Mouse (Mus musculus): Measurements from ENCODE around the gene Hist1h2af. TPM values are rescaled to one million over a fixed set of nuclear protein-coding genes. Genes with fewer than 3 reads are reported as not detected.
"Not testable (repeated sequence)": the region's sequence is repeated elsewhere in the genome, so short reads cannot be mapped to it uniquely, and the experiment has no call there.

Hist1h2af gene
- polyA plus RNA-seq, 1 experiment from 2014 or later = 5.1 TPM

DNA sequence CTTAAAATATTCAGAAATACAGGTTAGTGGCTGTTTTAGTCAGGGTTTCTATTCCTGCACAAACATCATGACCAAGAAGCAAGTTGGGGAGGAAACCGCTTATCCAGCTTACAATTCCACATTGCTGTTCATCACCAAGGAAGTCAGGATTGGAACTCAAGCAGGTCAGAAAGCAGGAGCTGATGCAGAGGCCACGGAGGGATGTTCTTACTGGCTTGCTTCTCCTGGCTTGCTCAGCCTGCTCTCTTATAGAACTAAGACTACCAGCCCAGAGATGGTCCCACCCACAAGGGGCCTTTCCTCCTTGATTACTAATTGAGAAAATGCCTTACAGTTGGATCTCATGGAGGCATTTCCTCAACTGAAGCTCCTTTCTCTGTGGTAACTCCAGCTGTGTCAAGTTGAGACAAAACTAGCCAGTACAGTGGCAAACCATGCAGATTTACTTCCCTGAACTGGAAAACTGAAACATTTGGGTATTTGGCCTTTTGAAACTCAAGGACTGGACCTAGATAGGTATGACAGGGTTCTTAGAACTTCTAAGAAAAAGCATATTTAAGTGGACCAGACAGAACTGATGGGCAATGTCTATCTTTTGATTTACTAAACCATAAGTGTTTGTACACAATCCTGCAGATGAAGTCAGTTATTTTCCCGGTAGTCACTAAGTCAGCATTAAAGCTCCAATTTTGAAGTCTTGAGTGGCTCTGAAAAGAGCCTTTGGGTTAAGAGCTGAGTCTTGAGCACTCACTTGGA is 8.7 kb downstream of the Hist1h2af start:
- not testable (repeated sequence) for DNase-seq (ENCODE audit: low spot score); ATAC-seq (ENCODE audit: insufficient number of reproducible peaks, low FRiP score, low TSS enrichment, low read depth)
- 6% methylated on average over 3 of the region's 3 CpGs for WGBS

GRCm38 (mm10) chr13:23542999-23543607 is 9.4 kb downstream of the Hist1h2af start, which contains the start of gene Hist1h2bh:
Gene Hist1h2bh, minus strand, starts transcription at chr13:23543392.
- not testable (repeated sequence) for H3K27me3 ChIP-seq (ENCODE audit: control insufficient read depth, insufficient read depth, low read length); H3K4me1 ChIP-seq (ENCODE audit: control insufficient read depth, insufficient read depth, low read length); H3K9me3 ChIP-seq (ENCODE audit: control insufficient read depth, low read length); H3K36me3 ChIP-seq (ENCODE audit: control insufficient read depth, insufficient read depth, low read length)
- H3K4me2 ChIP-seq (ENCODE audit: low read depth, severe bottlenecking) = peak within 1 kb of the TSS; percentile 77
- peak; percentile 78 for DNase-seq (ENCODE audit: low spot score)
- H3K9ac ChIP-seq (ENCODE audit: low read length) = peak within 1 kb of the TSS; percentile 69
- peak; percentile 95 for ATAC-seq (ENCODE audit: insufficient number of reproducible peaks, low FRiP score, low TSS enrichment, low read depth)
- peak within 1 kb of the TSS; percentile 41 for H3K4me3 ChIP-seq (ENCODE audit: low read depth, low read length)
- peak within 1 kb of the TSS; percentile 95 for H3K27ac ChIP-seq (replicated peaks; ENCODE audit: low read depth, low read length)
- WGBS = 0% methylated on average over 36 of the region's 42 CpGs

More for the DNA sequence above, 8.7 kb downstream of the Hist1h2af start:
- H3K4me1 ChIP-seq (ENCODE audit: control insufficient read depth, insufficient read depth, low read length); H3K9me3 ChIP-seq (ENCODE audit: control insufficient read depth, low read length); H3K27me3 ChIP-seq (ENCODE audit: control insufficient read depth, insufficient read depth, low read length); H3K36me3 ChIP-seq (ENCODE audit: control insufficient read depth, insufficient read depth, low read length): not testable (repeated sequence)
- peak overlapping the region; percentile 41 for H3K4me3 ChIP-seq (ENCODE audit: low read depth, low read length)
- H3K4me2 ChIP-seq (ENCODE audit: low read depth, severe bottlenecking) = peak overlapping the region; percentile 77
- H3K27ac ChIP-seq (replicated peaks; ENCODE audit: low read depth, low read length) = peak overlapping the region; percentile 91
- H3K9ac ChIP-seq (ENCODE audit: low read length) = peak overlapping the region; percentile 69

GRCm38 (mm10) chr13:23543965-23544786 is 10.5 kb downstream of the Hist1h2af start, which contains the start of gene Hist1h3f:
Gene Hist1h3f, plus strand, starts transcription at chr13:23544052.
- Histone ChIP-seq H3K9ac (ENCODE audit: low read length) (peak within 1 kb of the TSS; percentile 69), H3K9me3 (ENCODE audit: control insufficient read depth, low read length) (no peaks in the 10 kb centered on the region), H3K27ac (replicated peaks; ENCODE audit: low read depth, low read length) (peak within 1 kb of the TSS; percentile 95), H3K4me3 (ENCODE audit: low read depth, low read length) (peak within 1 kb of the TSS; percentile 41), H3K36me3 (ENCODE audit: control insufficient read depth, insufficient read depth, low read length) (no peaks in the 10 kb centered on the region), H3K4me2 (ENCODE audit: low read depth, severe bottlenecking) (peak within 1 kb of the TSS; percentile 77), H3K27me3 (ENCODE audit: control insufficient read depth, insufficient read depth, low read length) (no peaks in the 10 kb centered on the region), H3K4me1 (ENCODE audit: control insufficient read depth, insufficient read depth, low read length) (no peaks in the 10 kb centered on the region)
- WGBS = under 1% methylated on average over 30 of the region's 45 CpGs
- DNase-seq (ENCODE audit: low spot score) (peak; percentile 70), ATAC-seq (ENCODE audit: insufficient number of reproducible peaks, low FRiP score, low TSS enrichment, low read depth) (peak; percentile 91)

DNA sequence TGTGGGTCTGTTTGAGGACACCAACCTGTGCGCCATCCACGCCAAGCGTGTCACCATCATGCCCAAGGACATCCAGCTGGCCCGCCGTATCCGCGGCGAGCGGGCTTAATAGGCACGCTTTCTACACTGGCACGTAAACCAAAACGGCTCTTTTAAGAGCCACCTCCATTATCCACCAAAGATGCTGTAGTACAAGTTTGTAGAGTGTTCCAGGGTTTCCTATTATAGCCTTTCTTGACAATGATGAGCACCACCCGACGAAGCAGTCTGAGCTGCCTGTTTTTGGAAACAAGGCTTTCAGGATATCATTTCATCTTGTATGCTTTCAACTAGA is 11.0 kb downstream of the Hist1h2af start:
- DNase-seq (ENCODE audit: low spot score) = peak; percentile 48
- Histone ChIP-seq H3K9ac (ENCODE audit: low read length) (peak overlapping the region; percentile 60; the same call in 1 of the 2 replicates), H3K27ac (replicated peaks; ENCODE audit: low read depth, low read length) (peak overlapping the region; percentile 77; the same call in 1 of the 2 replicates), H3K4me3 (ENCODE audit: low read depth, low read length) (peak overlapping the region; percentile 36)
- H3K4me1 ChIP-seq (ENCODE audit: control insufficient read depth, insufficient read depth, low read length); H3K4me2 ChIP-seq (ENCODE audit: low read depth, severe bottlenecking); H3K27me3 ChIP-seq (ENCODE audit: control insufficient read depth, insufficient read depth, low read length); H3K9me3 ChIP-seq (ENCODE audit: control insufficient read depth, low read length); ATAC-seq (ENCODE audit: insufficient number of reproducible peaks, low FRiP score, low TSS enrichment, low read depth); H3K36me3 ChIP-seq (ENCODE audit: control insufficient read depth, insufficient read depth, low read length): not testable (repeated sequence)
- 0% methylated on average over 11 of the region's 14 CpGs for WGBS

- Histone ChIP-seq H3K9me3 (ENCODE audit: control insufficient read depth, low read length) (no peaks in the 10 kb centered on the region), H3K36me3 (ENCODE audit: control insufficient read depth, insufficient read depth, low read length) (no peaks in the 10 kb centered on the region), H3K27ac (replicated peaks; ENCODE audit: low read depth, low read length) (0 out of 2 replicates have a peak overlapping the region, but pooled peaks have one; percentile 42), H3K4me3 (ENCODE audit: low read depth, low read length) (no peak overlapping the region), H3K27me3 (ENCODE audit: control insufficient read depth, insufficient read depth, low read length) (no peaks in the 10 kb centered on the region), H3K4me1 (ENCODE audit: control insufficient read depth, insufficient read depth, low read length) (no peaks in the 10 kb centered on the region), H3K4me2 (ENCODE audit: low read depth, severe bottlenecking) (no peak overlapping the region), H3K9ac (ENCODE audit: low read length) (no peak overlapping the region)
- DNase-seq (ENCODE audit: low spot score) = peak; percentile 20
- 74% methylated on average over 5 of the region's 5 CpGs for WGBS
- ATAC-seq (ENCODE audit: insufficient number of reproducible peaks, low FRiP score, low TSS enrichment, low read depth) = no peak
Observed at GRCm38 (mm10) chr13:23546694-23547093, 13.0 kb downstream of the Hist1h2af start.

DNA sequence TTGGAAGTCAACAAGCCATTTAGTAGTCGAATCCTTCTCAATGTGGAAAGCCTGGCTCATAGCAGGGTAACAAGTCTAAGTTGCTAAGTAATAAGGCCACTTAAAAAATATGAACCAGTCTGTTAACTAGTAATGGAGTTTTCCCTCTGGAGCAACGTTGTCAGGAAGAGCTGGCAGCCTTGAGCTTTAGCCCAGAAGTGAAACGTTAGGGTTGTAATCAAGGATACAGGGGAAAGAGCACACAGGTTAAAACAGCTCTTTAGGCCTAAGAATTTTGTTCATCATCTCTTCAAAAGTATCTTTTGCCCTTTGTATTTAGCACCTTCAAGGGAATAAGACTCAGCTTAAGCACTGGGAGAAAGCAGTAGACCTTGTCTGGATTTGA is 17.0 kb downstream of the Hist1h2af start:
- DNase-seq (ENCODE audit: low spot score) (peak; percentile 51), ATAC-seq (ENCODE audit: insufficient number of reproducible peaks, low FRiP score, low TSS enrichment, low read depth) (no peak)
- Histone ChIP-seq H3K9me3 (ENCODE audit: control insufficient read depth, low read length) (no peaks in the 10 kb centered on the region), H3K4me3 (ENCODE audit: low read depth, low read length) (peak overlapping the region; percentile 37), H3K4me2 (ENCODE audit: low read depth, severe bottlenecking) (peak overlapping the region; percentile 57), H3K4me1 (ENCODE audit: control insufficient read depth, insufficient read depth, low read length) (0 out of 2 replicates have a peak, but pooled peaks cover 2% of the 10 kb centered on the region), H3K36me3 (ENCODE audit: control insufficient read depth, insufficient read depth, low read length) (no peaks in the 10 kb centered on the region), H3K9ac (ENCODE audit: low read length) (peak overlapping the region; percentile 67), H3K27me3 (ENCODE audit: control insufficient read depth, insufficient read depth, low read length) (no peaks in the 10 kb centered on the region), H3K27ac (replicated peaks; ENCODE audit: low read depth, low read length) (peak overlapping the region; percentile 97)
- 5% methylated on average over 3 of the region's 3 CpGs for WGBS

DNA sequence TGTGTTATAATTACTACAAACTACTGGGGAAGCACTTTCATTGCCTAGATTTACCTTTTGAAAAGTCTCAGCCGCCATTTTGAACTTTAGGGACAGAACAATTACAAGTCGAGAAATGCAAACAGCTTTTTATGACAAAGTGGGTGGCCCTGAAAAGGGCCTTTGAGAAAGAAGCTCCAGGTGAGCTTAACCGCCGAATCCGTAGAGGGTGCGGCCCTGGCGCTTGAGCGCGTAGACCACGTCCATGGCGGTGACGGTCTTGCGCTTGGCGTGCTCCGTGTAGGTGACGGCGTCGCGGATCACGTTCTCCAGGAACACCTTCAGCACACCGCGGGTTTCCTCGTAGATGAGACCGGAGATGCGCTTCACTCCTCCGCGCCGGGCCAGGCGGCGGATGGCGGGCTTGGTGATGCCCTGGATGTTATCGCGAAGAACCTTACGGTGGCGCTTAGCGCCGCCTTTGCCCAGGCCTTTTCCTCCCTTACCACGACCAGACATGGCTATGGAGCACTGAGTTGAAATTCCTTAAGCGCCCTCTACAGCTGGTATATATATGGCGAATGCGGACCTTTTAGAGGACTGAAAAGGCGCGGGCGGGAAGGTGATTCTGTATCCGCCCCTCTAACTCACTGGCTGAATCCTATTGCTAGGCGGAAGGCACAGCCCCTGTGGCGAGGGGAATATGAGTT is 17.6 kb downstream of the Hist1h2af start, which contains the start of gene Hist1h4f:
TSS of gene Hist1h4f (minus strand) at position 503 of the 689 bp plus-strand sequence.
- Histone ChIP-seq H3K9ac (ENCODE audit: low read length) (peak within 1 kb of the TSS; percentile 67), H3K27ac (replicated peaks; ENCODE audit: low read depth, low read length) (peak within 1 kb of the TSS; percentile 97)
- WGBS = 0% methylated on average over 37 of the region's 47 CpGs

More for the DNA sequence above, 17.6 kb downstream of the Hist1h2af start, which contains the start of gene Hist1h4f:
- not testable (repeated sequence) for H3K36me3 ChIP-seq (ENCODE audit: control insufficient read depth, insufficient read depth, low read length); H3K27me3 ChIP-seq (ENCODE audit: control insufficient read depth, insufficient read depth, low read length); H3K4me1 ChIP-seq (ENCODE audit: control insufficient read depth, insufficient read depth, low read length); H3K9me3 ChIP-seq (ENCODE audit: control insufficient read depth, low read length)
- Histone ChIP-seq H3K4me2 (ENCODE audit: low read depth, severe bottlenecking) (peak within 1 kb of the TSS; percentile 57), H3K4me3 (ENCODE audit: low read depth, low read length) (peak within 1 kb of the TSS; percentile 37)
- DNase-seq (ENCODE audit: low spot score) = peak; percentile 97
- ATAC-seq (ENCODE audit: insufficient number of reproducible peaks, low FRiP score, low TSS enrichment, low read depth) = peak; percentile 87
